Mouse (Mus musculus): ENCODE results near the gene Calml4.
A peak's percentile ranks its signal among the peaks of the same experiment; 100 is the strongest.

- no peak for TF ChIP-seq CTCF (IDR thresholded peaks at IDR 0.05 in 2 of 3, conservative IDR thresholded peaks at IDR 0.05 in 1 of 3; ENCODE audit: control insufficient read depth in 1 of 3, insufficient read depth in 1 of 3, low read depth in 2 of 3, low read length in 3 of 3, poor library complexity in 1 of 3, severe bottlenecking in 1 of 3)
- TF ChIP-seq POLR2A (IDR thresholded peaks at IDR 0.05; ENCODE audit: control insufficient read depth in 1 of 2, insufficient read depth in 1 of 2, low read depth in 1 of 2, low read length in 2 of 2, poor library complexity in 1 of 2): no peak
- TF ChIP-seq MAZ (IDR thresholded peaks at IDR 0.05; ENCODE audit: low read depth, low read length): peak; percentile 68; the same call in 1 of the 2 replicates
- TF ChIP-seq KAT2A (conservative IDR thresholded peaks at IDR 0.05; ENCODE audit: low read depth, low read length): no peak
These were observed 39.9 kb upstream of the Calml4 start for GRCm38 (mm10) chr9:62817828-62818614.

Data from MEL (cell line).